Mouse (Mus musculus) limb, embryonic 10.5 days (tissue): ENCODE results near the gene Il4ra. TPM values are rescaled to one million over a fixed set of nuclear protein-coding genes. Genes with fewer than 3 reads are reported as not detected.

Source experiments
- DNase-seq: peaks from one replicate; pipeline ENCODE4 v3.0.0-alpha.2; 2017; ENCODE audit warnings: low spot score
- H3K27ac ChIP-seq: fragments of 300-500 bp; sonication (generic); 2 replicates; pipeline ENCODE4 v1.5.1; 2016; ENCODE audit warnings: mild to moderate bottlenecking
- H3K27me3 ChIP-seq: fragments of 300-500 bp; sonication (generic); 2 replicates; pipeline ENCODE4 v1.6.1; 2016; ENCODE audit warnings: low read depth, mild to moderate bottlenecking; ENCODE audit not compliant: poor library complexity, severe bottlenecking
- H3K36me3 ChIP-seq: fragments of 300-500 bp; sonication (generic); 2 replicates; pipeline ENCODE4 v1.6.1; 2016; ENCODE audit warnings: mild to moderate bottlenecking, moderate library complexity
- H3K4me1 ChIP-seq: fragments of 300-500 bp; sonication (generic); 2 replicates; pipeline ENCODE4 v1.6.1; 2016
- H3K4me3 ChIP-seq: fragments of 300-500 bp; sonication (generic); 2 replicates; pipeline ENCODE4 v1.5.1; 2016; ENCODE audit warnings: mild to moderate bottlenecking, moderate library complexity
- H3K9me3 ChIP-seq: fragments of 300-500 bp; sonication (generic); replicated peaks from 2 replicates; pipeline ENCODE4 v1.6.1; 2016; ENCODE audit warnings: mild to moderate bottlenecking
- WGBS: fragments of 180-500 bp; shearing (Covaris S2); methylation state at CpG from one replicate; pipeline ENCODE4 v1.1.7; 2016; 5-methylcytosine and 5-hydroxymethylcytosine counted together
- polyA plus RNA-seq: library from polyadenylated mRNA; unstranded; fragments of >200 nt; fragmentation: Nextera tagmentation; extraction: Ambion mirVana; gene quantifications from 2 replicates; pipeline ENCODE4 v1.2.1, GENCODE M21; 2016

Il4ra gene
- polyA plus RNA-seq, 1 experiment from 2014 or later: 4.2 TPM

DNA sequence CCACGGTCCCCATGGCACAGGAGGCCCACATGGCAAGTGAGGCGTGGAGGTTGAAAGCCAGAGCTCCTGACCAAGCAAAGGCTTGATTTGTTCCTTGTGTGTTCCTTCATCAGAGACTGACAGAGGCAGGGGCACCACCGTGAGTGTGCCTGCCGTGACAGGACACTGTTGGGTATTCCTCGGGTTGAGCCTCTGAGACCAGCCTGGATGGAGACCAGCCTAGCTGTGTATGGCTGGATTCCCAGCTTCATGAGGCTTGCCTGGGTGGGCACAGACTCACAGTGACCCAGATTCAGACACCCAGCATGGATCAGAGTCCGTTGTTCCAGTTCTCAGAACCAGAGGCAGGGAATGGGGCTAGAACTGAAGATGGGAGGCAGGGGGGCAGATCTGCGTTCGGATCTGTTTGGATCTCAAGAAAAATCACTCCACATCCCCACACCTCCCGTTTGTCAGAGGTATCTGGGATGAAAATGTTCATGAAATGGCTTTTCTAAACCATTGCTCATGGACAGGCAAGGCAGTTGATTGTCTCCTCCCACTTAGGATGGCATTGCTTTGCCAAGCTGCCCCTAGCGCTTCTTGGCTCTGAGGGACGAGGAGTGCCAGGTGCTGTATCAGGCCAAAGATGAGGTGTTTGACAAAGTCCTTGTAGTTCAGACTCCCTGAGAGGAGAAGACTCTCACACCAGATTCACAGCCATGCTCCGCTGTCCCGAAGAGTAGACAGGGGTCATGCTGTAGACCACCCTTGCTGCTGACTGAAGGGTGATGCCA, 1.9 kb downstream of the Il4ra start:
- H3K27me3 ChIP-seq: peaks cover 44% of the 10 kb centered on the region
- H3K4me3 ChIP-seq: no peak overlapping the region
- H3K36me3 ChIP-seq: no peaks in the 10 kb centered on the region
- no peak overlapping the region for H3K27ac ChIP-seq
- DNase-seq: no peak
- no peaks in the 10 kb centered on the region for H3K9me3 ChIP-seq
- WGBS: 87% methylated on average over 13 of the region's 13 CpGs
- H3K4me1 ChIP-seq: peaks cover 18% of the 10 kb centered on the region

DNA sequence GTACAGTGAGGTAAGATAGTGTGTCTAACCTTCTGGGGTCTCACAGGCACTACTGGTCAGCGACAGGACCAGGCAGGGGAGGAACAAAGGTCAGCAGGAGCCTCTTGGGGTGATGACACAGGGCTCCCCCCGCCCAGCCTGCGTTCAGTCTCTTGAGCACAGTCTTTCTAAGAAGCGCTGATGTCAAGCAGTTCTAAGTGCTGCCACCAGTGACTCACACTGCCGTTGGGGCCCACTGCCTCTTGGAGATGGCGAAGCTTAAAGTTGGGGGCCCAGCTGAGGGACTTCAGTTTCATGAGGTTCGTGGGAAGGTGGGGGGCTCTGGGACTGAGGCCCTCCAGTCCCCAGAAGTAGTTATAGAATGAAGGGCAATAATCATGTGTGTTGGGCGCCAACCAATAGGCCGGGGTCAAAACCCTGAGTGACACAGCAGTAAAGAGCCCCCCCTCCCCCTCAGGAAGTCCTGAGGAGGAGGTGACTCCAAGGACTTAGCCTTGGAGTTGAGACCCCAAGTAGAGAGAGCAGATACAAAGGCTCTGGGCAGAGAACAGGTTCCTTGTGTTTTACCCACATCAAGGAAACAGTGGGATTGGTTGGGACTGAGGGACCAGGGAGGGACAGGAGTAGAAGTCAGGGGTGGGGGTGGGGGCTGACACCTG, 2.7 kb downstream of the Il4ra start:
- Histone ChIP-seq H3K9me3 (no peaks in the 10 kb centered on the region), H3K27ac (no peak overlapping the region), H3K4me3 (no peak overlapping the region), H3K27me3 (peaks cover 44% of the 10 kb centered on the region), H3K4me1 (peaks cover 18% of the 10 kb centered on the region), H3K36me3 (no peaks in the 10 kb centered on the region)
- no peak for DNase-seq
- WGBS: 95% methylated on average over 9 of the region's 9 CpGs

DNA sequence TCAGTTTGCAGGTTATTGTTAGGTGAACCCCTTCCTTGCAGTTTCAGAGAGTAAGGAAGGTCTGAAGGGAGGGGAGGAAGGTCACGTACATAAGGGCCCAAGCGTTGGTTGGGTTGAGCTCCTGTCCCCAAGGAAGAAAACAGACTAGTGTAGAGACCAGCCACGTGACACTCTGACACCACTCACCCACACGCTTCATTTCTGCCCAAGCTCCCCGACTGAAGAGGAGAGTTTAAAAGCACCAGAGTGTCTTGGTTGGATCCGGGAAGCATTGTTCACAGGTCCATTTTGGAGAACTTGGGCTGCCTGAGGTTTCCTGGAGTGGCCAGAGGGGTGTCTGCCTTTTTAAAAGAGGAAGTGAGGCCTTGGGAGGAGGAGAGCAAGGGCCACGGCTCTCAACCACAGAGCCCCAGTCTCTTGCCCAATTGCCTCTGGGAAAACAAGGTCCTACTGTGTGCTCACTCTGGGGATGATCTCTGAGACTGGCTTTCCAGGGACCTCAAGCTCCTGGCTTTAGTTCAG, 3.5 kb downstream of the Il4ra start:
- Histone ChIP-seq H3K9me3 (no peaks in the 10 kb centered on the region), H3K27me3 (peaks cover 37% of the 10 kb centered on the region), H3K36me3 (no peaks in the 10 kb centered on the region), H3K4me3 (no peak overlapping the region), H3K4me1 (peaks cover 21% of the 10 kb centered on the region), H3K27ac (no peak overlapping the region)
- 84% methylated on average over 7 of the region's 7 CpGs for WGBS
- no peak for DNase-seq

DNA sequence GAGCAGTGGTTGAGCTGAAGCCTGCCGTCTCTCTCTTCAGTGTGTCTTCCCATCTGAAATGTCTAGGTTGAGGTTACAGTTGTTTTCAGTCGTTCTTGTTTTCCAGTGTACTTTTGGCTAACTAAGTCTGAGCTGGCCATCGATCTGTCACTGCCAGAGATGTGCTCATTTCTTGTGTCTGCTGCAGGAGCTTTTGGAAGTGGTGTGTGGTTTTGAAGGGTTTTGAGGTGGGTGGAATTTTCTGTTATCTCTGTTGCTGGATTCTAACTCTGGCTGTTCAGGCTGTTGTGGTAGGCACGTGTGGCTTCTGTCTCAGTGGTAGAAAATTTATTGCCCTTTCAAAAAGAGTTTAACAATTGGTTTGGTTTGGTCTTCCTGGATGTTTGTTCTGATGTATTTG, 4.2 kb downstream of the Il4ra start:
- 77% methylated on average over 4 of the region's 4 CpGs for WGBS
- Histone ChIP-seq H3K4me3 (no peak overlapping the region), H3K27me3 (peaks cover 30% of the 10 kb centered on the region), H3K9me3 (no peaks in the 10 kb centered on the region), H3K36me3 (no peaks in the 10 kb centered on the region), H3K27ac (no peak overlapping the region), H3K4me1 (peaks cover 21% of the 10 kb centered on the region)
- DNase-seq: no peak

GRCm38 (mm10) chr7:125556865-125557264, 4.9 kb downstream of the Il4ra start:
- no peaks in the 10 kb centered on the region for H3K36me3 ChIP-seq
- H3K27ac ChIP-seq: no peak overlapping the region
- no peak overlapping the region for H3K4me3 ChIP-seq
- peaks cover 17% of the 10 kb centered on the region for H3K4me1 ChIP-seq
- no peaks in the 10 kb centered on the region for H3K9me3 ChIP-seq
- peaks cover 24% of the 10 kb centered on the region for H3K27me3 ChIP-seq
- no peak for DNase-seq
- 75% methylated on average over 8 of the region's 8 CpGs for WGBS

DNA sequence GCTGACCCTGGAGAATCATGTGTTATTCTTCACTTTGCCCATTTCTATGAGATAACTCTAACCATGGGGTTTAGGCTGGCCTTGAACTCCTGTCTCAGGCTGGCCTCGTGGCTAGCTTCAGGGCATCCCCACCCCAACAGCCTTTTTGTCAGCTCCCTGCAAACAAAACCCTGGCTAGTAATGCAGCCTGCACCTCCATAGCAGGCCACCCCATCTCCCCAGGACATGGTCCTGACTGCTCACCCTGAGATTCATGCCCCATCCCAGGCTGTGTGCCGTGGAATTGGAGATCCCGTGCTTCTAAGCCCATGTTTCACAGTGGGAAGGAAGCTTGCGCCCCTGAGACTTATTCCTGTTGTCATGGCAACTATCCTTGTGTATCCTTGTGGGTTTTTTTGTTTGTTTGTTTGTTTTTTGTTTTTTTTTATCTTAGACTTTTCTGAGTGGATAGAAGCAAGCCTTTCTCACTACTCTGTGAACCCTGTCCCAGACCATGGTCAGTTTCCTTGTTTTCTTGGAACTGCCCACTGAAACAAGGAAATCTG, 6.6 kb downstream of the Il4ra start:
- H3K4me3 ChIP-seq: no peak overlapping the region
- no peak for DNase-seq
- no peaks in the 10 kb centered on the region for H3K36me3 ChIP-seq
- WGBS: 83% methylated on average over 4 of the region's 4 CpGs
- peaks cover 12% of the 10 kb centered on the region for H3K27me3 ChIP-seq
- H3K9me3 ChIP-seq: no peaks in the 10 kb centered on the region
- H3K27ac ChIP-seq: no peak overlapping the region
- peaks cover 17% of the 10 kb centered on the region for H3K4me1 ChIP-seq

DNA sequence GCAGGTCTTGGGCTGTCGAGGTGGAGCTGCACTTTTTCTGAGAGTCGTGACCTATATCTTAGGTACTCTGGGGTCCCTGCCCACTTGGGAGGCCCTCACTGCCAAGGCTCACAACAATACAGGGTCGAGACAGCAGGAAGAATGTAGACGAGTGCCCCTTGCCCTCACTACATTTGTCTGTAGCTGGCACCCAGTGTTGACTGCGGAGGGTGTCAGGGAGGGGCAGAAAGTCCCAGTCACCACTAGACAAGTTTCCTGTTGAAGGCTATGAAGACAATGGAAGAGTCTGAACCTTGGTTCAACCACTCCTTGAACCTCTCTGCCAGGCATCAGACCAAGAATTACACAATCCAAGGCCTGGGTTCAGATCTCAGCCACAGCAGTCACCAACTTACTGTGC, 7.1 kb downstream of the Il4ra start:
- H3K27me3 ChIP-seq: peaks cover 7% of the 10 kb centered on the region
- no peak overlapping the region for H3K27ac ChIP-seq
- H3K9me3 ChIP-seq: no peaks in the 10 kb centered on the region
- 71% methylated on average over 5 of the region's 5 CpGs for WGBS
- H3K4me1 ChIP-seq: peaks cover 17% of the 10 kb centered on the region
- no peak overlapping the region for H3K4me3 ChIP-seq
- DNase-seq: no peak
- no peaks in the 10 kb centered on the region for H3K36me3 ChIP-seq

- Histone ChIP-seq H3K9me3 (no peaks in the 10 kb centered on the region), H3K27me3 (peaks cover 1% of the 10 kb centered on the region; the same call in 1 of the 2 replicates), H3K36me3 (no peaks in the 10 kb centered on the region), H3K4me3 (no peak overlapping the region), H3K27ac (no peak overlapping the region), H3K4me1 (peaks cover 17% of the 10 kb centered on the region)
- WGBS: 88% methylated on average over 10 of the region's 10 CpGs
- DNase-seq: no peak
Measured at GRCm38 (mm10) chr7:125559537-125559936, 7.6 kb downstream of the Il4ra start.

- Histone ChIP-seq H3K27me3 (no peaks in the 10 kb centered on the region), H3K36me3 (no peaks in the 10 kb centered on the region), H3K4me3 (no peak overlapping the region), H3K9me3 (no peaks in the 10 kb centered on the region), H3K27ac (peak overlapping the region; percentile 14; the same call in 1 of the 2 replicates), H3K4me1 (peaks cover 17% of the 10 kb centered on the region)
- DNase-seq: no peak
- WGBS: 88% methylated on average over 7 of the region's 7 CpGs
Measured at GRCm38 (mm10) chr7:125560146-125560785, 8.3 kb downstream of the Il4ra start.

DNA sequence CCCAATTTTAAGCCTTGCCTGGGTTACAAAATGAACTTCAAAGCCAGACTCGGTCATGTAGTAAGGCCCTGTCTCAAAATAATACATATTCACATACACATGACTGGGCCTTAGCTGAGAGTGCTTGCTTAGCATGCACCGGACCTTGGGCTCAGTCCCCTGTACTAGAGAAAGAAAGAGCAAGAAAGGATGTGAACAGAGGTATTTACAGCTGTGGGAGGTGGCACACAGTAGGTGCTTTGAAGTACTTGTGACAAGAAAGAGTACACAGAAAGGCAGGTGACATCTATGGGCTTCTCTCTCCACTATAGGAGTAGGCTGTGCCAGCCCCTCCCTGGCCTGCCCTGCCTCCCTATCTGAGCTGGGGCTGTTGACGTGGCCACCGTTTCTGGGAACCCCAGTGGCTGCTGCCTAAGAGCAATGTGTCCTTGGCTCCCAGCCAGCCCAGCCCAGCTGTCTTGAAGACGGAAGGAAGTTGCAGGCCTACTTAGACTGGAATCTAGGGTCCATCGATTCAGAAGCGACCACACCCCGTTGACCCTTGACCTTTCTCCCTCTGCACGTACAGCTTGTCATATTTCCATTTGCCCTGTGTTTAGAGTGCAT, 9.3 kb downstream of the Il4ra start:
- Histone ChIP-seq H3K4me1 (peaks cover 17% of the 10 kb centered on the region), H3K36me3 (no peaks in the 10 kb centered on the region), H3K4me3 (no peak overlapping the region), H3K27ac (no peak overlapping the region), H3K9me3 (no peaks in the 10 kb centered on the region), H3K27me3 (no peaks in the 10 kb centered on the region)
- no peak for DNase-seq
- 83% methylated on average over 9 of the region's 9 CpGs for WGBS

DNA sequence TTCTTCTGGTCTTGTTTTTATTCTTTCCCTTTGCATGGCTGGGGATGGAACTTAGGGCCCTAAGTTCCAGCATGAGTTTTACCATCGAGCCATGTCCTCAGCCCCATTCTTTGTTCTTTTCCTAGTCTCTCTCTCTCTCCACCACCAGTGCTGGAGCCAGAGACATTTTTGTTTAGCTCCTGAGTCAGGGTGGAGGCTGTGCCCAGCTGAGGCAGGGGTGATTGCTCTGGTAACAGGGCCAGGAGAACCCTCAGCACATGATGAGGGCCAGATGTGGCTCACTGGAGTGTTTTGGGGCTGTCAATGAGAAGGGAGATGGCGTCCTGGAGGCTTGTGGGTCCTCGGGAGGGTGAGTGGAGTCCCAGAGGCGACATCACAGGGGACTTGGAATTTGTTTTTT, 10.5 kb downstream of the Il4ra start:
- H3K4me3 ChIP-seq: no peak overlapping the region
- H3K36me3 ChIP-seq: no peaks in the 10 kb centered on the region
- 0 out of 2 replicates have a peak overlapping the region, but pooled peaks have one; percentile 1 for H3K27ac ChIP-seq
- peaks cover 17% of the 10 kb centered on the region for H3K4me1 ChIP-seq
- 56% methylated on average over 4 of the region's 4 CpGs for WGBS
- H3K9me3 ChIP-seq: no peaks in the 10 kb centered on the region
- H3K27me3 ChIP-seq: no peaks in the 10 kb centered on the region
- no peak for DNase-seq

- Histone ChIP-seq H3K4me3 (no peak overlapping the region), H3K36me3 (no peaks in the 10 kb centered on the region), H3K27me3 (no peaks in the 10 kb centered on the region), H3K27ac (no peak overlapping the region), H3K9me3 (no peaks in the 10 kb centered on the region), H3K4me1 (peaks cover 17% of the 10 kb centered on the region)
- no peak for DNase-seq
- WGBS: 90% methylated on average over 3 of the region's 3 CpGs
Measured at GRCm38 (mm10) chr7:125563093-125563492, 11.2 kb downstream of the Il4ra start.
